Comparison of ENCODE assay signal across 7 mouse cellular contexts in the genomic region with DNA sequence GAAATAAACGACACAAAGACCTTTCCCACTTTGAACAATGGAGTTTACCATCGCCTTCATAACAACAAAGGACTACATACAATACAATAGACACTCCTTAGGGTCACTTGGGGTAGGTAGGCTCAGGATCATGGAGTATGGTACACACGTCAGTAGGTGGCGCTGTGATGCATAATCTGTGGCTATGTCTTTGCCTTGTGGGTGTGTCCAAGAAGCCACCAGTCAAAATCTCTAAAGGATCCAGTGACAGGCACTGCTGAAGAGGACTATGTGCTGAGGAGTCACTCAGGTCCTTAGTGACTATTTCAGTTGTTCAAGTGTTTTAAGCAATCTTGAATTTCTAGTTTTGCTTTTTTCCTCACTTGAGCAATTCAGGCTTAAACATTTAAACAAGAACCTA.
DNase-seq lines count a peak whose midpoint lies in the region; ATAC-seq and TF ChIP-seq lines count a peak whose summit lies in the region.

No protein-coding gene starts in this region.

- TF ChIP-seq CTCF in G1E (IDR thresholded peaks at IDR 0.05; ENCODE audit: low read depth, low read length), result peak; percentile 46; the same call in 1 of the 2 replicates
- peak; percentile 36; the same call in 1 of the 2 replicates for TF ChIP-seq CTCF in brain, embryonic 14.5 days (IDR thresholded peaks at IDR 0.05; ENCODE audit: borderline replicate concordance, extremely low read depth, insufficient read depth, insufficient read length)

- H3K9me3 ChIP-seq in kidney, embryonic 15.5 days (replicated peaks), result no peaks in the 10 kb centered on the region
- H3K9me3 ChIP-seq in G1E (replicated peaks), result no peaks in the 10 kb centered on the region

- H3K27me3 ChIP-seq in kidney, embryonic 15.5 days, result no peaks in the 10 kb centered on the region
- no peaks in the 10 kb centered on the region for H3K27me3 ChIP-seq in G1E (ENCODE audit: insufficient read depth, low read length)
- no peaks in the 10 kb centered on the region for H3K27me3 ChIP-seq in splenic B cell, adult 2 months (ENCODE audit: control insufficient read depth, insufficient read depth, low read length, poor library complexity, severe bottlenecking)

- no peaks in the 10 kb centered on the region for H3K4me1 ChIP-seq in kidney, embryonic 15.5 days
- H3K4me1 ChIP-seq in G1E (ENCODE audit: insufficient read depth, low read depth, low read length), result no peaks in the 10 kb centered on the region

- no peak overlapping the region for H3K4me2 ChIP-seq in kidney, embryonic 15.5 days

- peak; percentile 39 for DNase-seq in kidney, adult 9 months
- peak; percentile 25 for DNase-seq in G1E (ENCODE audit: low spot score)
- peak; percentile 18 for DNase-seq in brain, embryonic 14.5 days (ENCODE audit: low read depth)
- peak; percentile 9 to 69 for DNase-seq in kidney, postnatal 36 days
- peak; percentile 21 for DNase-seq in splenic B cell, adult 2 months (ENCODE audit: low read depth, low spot score)
- DNase-seq in heart, adult 11 months, result no peak

- no peak overlapping the region for H3K27ac ChIP-seq in kidney, embryonic 15.5 days

- no peak for ATAC-seq in kidney, embryonic 15.5 days (replicated peaks; ENCODE audit: low FRiP score)
- ATAC-seq in G1E (ENCODE audit: extremely low read depth, insufficient number of reproducible peaks, low FRiP score, poor library complexity, severe bottlenecking), result peak; percentile 45; the same call in 1 of the 2 replicates

- no peak overlapping the region for H3K4me3 ChIP-seq in kidney, embryonic 15.5 days (replicated peaks)
- H3K4me3 ChIP-seq in G1E (ENCODE audit: low read depth, low read length), result no peak overlapping the region

- peaks cover 25% of the 10 kb centered on the region for H3K36me3 ChIP-seq in kidney, embryonic 15.5 days
- H3K36me3 ChIP-seq in G1E (replicated peaks), result no peaks in the 10 kb centered on the region
- H3K36me3 ChIP-seq in splenic B cell, adult 2 months (ENCODE audit: control insufficient read depth, insufficient read depth, low read length, poor library complexity, severe bottlenecking), result 0 out of 2 replicates have a peak, but pooled peaks cover 2% of the 10 kb centered on the region

- 64% methylated on average over 4 of the region's 4 CpGs for WGBS in kidney, embryonic 15.5 days

- TF ChIP-seq POLR2A in brain, embryonic 14.5 days (IDR thresholded peaks at IDR 0.05; ENCODE audit: borderline replicate concordance, extremely low read depth, insufficient read depth, insufficient read length, poor library complexity, severe bottlenecking), result no peak

- no peak overlapping the region for H3K9ac ChIP-seq in kidney, embryonic 15.5 days
